Mouse (Mus musculus) lung, postnatal 36 days (tissue): Measurements from ENCODE around the gene Scn1b.

Source experiments
- DNase-seq: peaks from one replicate; pipeline ENCODE4 v3.0.0; 2022; ENCODE audit warnings: mixed read lengths

Scn1b gene

DNA sequence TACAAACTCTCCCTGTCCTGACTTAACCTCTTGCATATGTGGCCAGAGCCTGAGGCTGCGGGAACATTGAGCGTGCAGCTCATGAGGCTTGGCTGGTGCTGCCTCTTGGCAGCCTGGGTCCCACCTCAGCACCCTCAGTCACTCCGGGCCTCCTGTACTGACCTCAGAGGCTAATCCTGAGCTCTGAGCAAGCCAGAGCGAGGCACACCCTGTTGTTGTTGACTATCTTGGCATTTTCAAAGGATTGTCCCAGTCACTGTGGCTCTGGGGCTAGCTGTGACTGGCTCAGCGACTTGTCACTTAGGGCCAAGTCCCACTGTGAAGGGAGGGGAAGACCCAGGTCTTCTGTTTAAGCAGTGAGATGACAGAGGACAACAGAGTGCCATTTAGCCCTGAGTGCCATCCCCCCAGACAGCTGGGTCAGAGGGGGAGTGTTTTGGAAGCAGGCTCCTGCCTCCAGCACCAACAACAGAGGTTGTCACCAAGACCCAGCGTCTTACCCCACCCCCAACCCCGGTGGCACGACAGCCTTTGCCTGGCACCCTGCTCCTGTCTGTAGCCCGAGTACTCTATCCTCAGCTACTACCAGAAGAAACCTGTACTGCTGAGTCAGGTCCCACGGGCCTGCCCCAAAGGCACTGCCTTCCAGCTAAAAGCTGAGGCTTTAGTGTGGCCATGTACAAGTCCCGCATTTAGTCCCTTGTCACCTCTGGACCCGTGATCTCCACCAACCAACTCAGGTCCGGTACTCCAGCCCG lies 43.8 kb downstream of the Scn1b start:
- DNase-seq, result peak; percentile 47

DNA sequence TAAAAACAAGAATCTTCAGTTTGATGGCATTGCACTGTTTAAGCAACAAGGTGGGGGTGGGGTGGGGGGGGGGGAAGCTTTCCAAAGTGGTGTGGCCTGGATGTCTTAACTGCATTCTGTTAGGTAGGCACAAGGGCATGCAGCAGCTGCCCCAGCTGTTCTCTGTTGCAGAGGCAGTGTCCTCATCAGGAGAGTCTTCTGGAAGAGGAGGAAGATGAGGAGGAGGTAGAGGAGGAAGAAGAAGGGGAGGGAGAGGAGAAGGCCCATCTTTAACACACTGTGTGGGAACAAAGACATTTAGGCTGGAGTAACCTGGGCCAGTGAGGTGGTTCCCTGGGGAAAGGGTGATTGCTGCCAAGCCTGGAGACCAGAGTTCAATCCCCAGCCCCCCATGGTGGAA lies 44.7 kb downstream of the Scn1b start:
- no peak for DNase-seq

DNA sequence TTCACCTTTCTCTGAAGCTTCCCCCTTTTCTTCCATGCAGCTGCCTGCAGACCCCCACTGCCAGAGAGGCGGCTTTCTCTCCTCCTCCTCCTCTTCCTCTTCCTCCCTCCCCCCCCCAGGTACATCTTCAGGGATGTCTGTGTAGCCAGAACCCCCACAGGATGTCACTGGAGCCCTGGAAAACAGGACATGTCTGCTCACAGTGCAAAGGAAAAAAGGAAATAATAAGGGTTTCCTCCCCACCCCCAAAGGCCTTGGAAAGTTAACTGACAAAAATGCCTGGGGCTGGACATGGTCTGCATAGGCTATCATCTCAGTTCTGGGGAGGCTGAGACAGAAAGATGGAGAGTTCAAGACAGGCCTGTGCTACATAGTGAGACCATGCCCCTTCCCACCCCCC lies 45.7 kb downstream of the Scn1b start:
- DNase-seq, result no peak

DNA sequence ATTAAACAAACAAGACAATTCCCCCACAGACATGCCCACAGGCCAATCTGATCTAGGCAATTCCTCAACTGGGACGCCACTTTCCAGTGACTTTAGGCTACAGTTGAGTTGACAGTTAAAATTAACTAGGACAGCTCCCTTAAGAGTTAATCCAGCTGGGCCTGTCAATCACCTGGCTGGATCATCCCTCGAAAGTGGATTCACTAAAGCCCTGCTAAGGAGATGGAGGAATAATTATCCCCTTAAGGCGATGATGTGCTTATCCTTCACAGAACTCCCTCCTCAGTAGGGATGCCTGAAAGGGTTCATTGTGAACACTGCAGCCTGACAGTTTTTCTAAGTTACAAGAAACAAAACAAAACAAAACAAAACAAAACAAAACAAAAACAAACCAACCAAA lies 46.2 kb downstream of the Scn1b start:
- DNase-seq, result no peak

DNA sequence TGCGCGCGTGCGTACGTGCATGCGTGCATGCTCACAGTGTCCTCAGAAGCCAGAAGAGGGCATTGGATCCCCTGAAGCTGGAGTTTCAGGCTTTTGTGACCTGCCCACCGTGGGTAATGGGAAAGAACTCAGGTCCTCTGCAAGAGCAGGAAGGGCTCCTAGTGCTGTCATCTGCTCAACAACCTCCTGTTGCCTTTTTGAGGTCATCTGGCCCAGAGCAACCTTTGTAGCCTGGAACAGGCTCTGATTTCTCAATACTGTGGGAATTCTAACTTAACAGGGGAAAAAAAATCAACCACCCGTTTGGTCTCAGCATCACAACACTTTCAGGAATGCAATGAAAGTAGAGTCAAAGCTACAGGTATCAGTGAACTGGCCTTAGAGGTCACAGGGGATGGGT lies 47.1 kb downstream of the Scn1b start:
- DNase-seq, result no peak

DNA sequence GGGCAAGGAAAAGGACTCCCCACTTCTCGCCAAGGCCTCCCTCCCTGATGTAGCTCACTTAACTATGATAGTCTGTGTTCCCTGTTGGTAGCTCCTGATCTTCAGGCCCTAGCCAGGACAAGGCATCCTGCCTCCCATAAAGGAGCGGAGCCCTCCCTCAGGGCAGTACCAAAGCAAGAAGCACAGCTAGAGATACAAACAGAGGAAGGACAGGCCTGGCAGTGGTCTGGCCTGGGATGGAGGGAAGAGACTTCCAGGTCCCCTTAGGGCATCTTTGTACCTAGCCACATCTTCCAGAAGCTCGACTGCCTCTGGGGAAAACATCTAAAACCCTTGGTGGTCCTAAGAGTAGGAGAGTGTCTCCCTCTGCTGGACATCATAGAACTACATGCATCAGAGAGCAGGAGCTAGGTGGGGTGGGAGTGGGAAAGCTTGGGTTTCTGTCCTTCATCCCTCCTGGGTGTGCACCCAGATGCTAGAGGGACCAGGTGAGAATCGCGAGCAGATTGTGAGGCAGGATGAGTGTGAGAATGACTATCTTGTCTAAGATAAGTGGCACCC lies 48.8 kb downstream of the Scn1b start:
- peak; percentile 75 for DNase-seq

DNA sequence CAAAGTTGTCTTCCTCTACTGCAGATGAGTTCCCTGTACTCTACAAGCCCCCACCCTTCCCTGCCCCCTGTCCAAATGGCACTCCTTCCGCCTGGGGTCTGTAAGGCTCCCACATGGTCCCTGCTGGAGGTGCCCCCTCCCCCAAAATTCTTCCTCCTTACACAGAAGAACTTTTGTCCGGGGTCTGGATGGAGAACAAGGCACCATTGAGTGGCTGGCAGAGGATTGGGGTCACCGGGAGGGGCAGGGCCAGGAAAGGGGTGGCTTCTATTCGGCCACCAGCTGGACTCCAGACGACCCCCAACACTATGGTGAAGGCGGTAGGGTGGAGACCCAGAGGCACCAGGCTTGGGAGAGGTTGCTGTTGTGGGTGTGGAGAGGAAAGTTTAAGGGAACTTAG lies 49.3 kb downstream of the Scn1b start:
- no peak for DNase-seq

DNA sequence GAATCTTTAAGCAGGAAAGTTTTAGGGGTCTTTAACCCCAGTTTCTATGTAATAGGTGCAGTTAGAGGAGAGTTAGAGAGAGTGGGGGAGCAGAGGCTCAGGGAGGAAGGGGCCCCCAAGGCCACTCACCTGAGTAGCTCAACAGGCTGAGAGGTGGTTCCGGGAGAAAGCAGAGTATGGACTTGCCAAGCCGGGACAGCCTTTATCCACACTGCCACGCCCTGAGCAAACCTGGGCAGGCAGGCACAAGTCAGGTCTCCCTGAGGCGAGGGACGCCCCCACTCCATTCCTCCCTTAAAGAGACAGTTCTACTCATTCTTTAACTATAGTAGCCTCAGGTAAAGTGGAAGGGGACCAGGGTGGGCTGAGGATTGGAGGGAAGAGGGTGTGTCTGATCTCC lies 50.3 kb downstream of the Scn1b start, which contains the start of gene Fxyd3:
Fxyd3 (minus strand) TSS at position 213 of the 400 bp plus-strand sequence.
- peak; percentile 47 for DNase-seq

DNA sequence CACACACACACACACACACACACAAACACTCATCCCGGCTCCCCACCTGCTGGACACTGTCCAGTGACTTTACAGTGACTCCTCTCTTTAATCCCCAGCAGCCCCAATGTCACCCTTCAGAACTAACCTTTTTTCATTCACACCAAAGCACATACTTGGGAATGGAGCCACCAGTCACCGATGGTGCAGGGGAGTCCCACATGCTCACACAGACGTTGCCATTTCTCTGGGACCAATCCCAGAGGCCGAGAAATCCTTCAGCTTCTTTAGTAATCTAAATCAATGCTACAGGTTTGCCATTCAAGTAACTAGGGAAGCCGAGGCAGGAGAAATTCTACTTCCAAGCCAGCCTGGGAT lies 52.1 kb downstream of the Scn1b start:
- no peak for DNase-seq

DNA sequence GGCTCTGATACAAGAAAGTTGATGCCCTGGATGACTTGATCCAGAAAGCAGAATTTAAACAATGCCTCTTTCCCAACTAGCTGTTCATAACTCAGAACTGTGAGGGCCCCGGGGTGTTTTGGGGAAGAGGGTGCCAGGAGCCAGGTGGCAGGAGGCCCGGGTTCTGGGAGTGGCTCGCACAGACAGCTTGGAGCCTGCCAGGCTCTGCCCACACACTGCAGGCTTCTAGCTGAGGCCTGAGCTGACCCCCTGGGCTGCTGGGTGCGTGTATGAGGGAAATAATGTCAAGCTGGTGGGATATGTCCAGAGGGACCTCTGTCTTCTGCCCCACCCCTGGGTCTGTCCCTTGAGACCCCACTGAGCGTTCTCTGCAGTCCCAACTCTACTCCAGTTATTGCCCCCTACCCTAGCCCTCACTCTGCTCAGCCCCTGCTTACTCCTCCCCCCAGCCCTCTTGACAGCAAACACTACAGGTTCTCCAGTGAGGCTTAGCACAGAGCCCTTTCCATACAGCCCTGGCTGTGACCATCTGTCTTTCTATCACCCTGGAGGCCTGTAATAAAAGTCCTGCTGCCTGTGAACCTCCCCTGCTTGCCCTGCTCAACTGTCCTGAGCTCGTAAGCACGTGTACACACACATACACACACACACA lies 52.6 kb downstream of the Scn1b start:
- no peak for DNase-seq

DNA sequence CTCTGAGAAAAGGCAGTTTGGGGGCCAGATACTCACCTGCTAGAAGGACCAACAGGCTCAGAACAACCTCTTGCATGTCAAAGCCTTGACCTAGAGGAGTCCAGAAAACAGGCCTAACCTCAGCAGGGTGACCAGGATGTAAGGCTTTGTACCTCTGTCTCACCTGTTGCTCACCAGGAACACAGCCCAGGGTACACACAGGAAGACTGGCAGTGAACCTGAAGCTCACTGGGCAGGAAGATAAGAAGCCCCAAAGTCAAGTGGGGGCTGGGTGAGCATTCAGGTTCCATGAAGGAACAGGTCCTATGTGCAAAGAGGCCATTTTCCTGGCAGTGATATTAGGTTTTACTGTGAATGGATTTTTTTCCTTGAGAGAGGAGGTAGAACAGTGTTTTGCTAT lies 53.3 kb downstream of the Scn1b start:
- no peak for DNase-seq

DNA sequence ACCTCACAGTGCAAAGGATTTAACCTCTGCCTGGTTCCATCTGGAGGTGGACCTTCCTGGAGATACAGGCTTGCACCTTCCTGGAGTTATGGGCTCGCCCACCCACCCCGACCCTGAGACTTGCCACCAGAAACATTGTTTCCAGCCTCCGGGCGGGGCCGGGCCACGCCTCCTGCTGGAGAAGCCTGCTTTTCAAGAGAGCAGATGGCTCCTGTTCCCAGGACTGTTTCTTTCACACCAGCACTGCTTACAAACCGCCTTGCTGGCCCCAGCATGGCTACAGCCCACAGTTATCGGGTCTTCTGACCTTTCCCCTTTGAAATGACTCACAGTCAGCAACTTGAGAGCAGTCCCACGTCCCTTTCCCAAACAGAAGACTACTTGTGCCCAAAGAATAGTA lies 54.5 kb downstream of the Scn1b start:
- no peak for DNase-seq

DNA sequence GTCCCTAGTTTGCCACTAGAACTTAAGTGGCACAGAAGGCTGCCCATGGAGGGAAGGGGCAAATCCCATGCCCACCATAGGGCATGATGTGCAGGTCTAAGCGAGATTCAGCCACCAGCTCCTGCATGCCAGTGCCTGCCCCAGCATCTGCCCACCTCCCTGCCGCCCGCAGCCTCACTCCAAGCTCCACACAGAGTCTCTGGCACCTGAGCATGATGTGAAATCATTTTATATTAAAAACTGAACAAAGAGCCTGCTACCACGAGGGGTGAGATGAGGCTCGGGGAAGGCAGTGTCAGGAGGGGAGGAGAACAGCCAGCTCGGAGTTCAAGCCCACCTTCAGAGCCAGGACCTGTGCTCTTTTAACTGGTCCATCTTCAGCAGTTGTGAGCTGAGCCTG lies 56.5 kb downstream of the Scn1b start:
- DNase-seq, result no peak

DNA sequence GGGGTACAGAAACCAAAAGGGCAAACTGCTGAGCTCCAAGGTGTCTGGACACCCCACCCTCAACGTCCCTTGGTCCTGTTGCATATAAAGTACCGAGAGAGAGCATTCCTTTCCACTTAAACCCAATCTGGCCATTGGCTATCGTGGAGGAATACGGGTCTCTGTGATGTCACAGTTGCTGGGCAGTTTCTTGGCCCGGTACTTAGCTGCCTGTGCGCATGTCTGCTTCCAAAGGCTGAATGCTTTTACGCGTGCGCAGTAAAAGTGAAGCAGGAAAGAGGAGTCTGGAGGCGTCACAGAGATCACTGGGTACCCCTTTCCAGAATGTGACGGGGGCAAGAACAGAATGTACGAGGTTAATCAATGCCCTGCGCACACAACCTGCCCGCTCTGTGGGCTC lies 57.3 kb downstream of the Scn1b start:
- no peak for DNase-seq

DNA sequence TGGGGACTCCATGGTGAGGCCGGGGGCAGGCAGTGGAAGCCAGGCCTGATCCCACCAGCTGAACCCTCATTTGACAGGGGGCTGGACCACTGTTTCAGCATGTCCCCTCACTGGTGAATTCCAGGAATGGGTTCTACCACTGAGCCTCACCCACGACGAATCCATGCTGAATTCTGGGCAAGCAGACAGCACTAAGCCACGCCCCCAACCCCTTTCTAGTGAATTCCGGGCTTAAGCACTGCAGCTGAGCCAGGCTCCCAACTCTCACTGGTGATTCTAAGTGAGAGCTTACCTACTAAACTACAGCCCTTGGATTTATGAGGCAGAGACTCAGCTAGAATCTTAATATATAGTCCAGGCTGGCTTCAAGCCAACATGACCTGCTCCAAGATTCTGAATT lies 59.0 kb downstream of the Scn1b start:
- DNase-seq, result peak; percentile 49
